Mouse (Mus musculus) forebrain, embryonic 16.5 days (tissue): ENCODE results near the gene Gm15737. TPM values are rescaled to one million over a fixed set of nuclear protein-coding genes. Genes with fewer than 3 reads are reported as not detected.
A peak's percentile ranks its signal among the peaks of the same experiment; 100 is the strongest.

Experiments
- ATAC-seq: fragments of 200-750 bp; cut with Nextera tagmentation; 2 replicates; pipeline ENCODE4 v1.8.0; 2017; ENCODE audit warnings: mild to moderate bottlenecking, moderate library complexity
- H3K27ac ChIP-seq: fragments of 300-500 bp; sonication (generic); 2 replicates; pipeline ENCODE4 v1.5.1; 2014; ENCODE audit warnings: low read length, control low read depth
- H3K27me3 ChIP-seq: fragments of 300-500 bp; sonication (generic); replicated peaks from 2 replicates; pipeline ENCODE4 v1.6.1; 2014; ENCODE audit warnings: low read length; ENCODE audit not compliant: control insufficient read depth, insufficient read depth
- H3K36me3 ChIP-seq: fragments of 300-500 bp; sonication (generic); 2 replicates; pipeline ENCODE4 v1.6.1; 2014; ENCODE audit not compliant: control insufficient read depth, insufficient read depth
- H3K4me1 ChIP-seq: fragments of 300-500 bp; sonication (generic); replicated peaks from 2 replicates; pipeline ENCODE4 v1.6.1; 2014; ENCODE audit warnings: low read length; ENCODE audit not compliant: control insufficient read depth, insufficient read depth
- H3K4me2 ChIP-seq: fragments of 300-500 bp; sonication (generic); 2 replicates; pipeline ENCODE4 v1.6.1; 2014; ENCODE audit warnings: mild to moderate bottlenecking, low read length, control low read depth
- H3K4me3 ChIP-seq: fragments of 300-500 bp; sonication (generic); replicated peaks from 2 replicates; pipeline ENCODE4 v1.5.1; 2014; ENCODE audit warnings: mild to moderate bottlenecking, low read length, control low read depth
- H3K9ac ChIP-seq: fragments of 300-500 bp; sonication (generic); replicated peaks from 2 replicates; pipeline ENCODE4 v1.6.1; 2014; ENCODE audit warnings: low read depth, low read length, control low read depth
- H3K9me3 ChIP-seq: fragments of 300-500 bp; sonication (generic); 2 replicates; pipeline ENCODE4 v1.6.1; 2016; ENCODE audit warnings: low read length; ENCODE audit not compliant: control insufficient read depth
- WGBS: fragments of 180-500 bp; shearing (Covaris S2); extraction: QIAGEN DNeasy Blood & Tissue Kit; methylation state at CpG from one replicate; pipeline ENCODE4 v1.1.7; 2014; 5-methylcytosine and 5-hydroxymethylcytosine counted together
- polyA plus RNA-seq: library from polyadenylated mRNA; unstranded; fragments of >200 nt; fragmentation: Nextera tagmentation; extraction: Ambion mirVana; gene quantifications from 2 replicates; pipeline ENCODE4 v1.2.1, GENCODE M21; 2015

Gm15737 gene
- polyA plus RNA-seq, 1 experiment from 2014 or later, result not detected

- H3K4me2 ChIP-seq, result no peak overlapping the region
- no peaks in the 10 kb centered on the region for H3K27me3 ChIP-seq
- no peaks in the 10 kb centered on the region for H3K9me3 ChIP-seq
- H3K4me3 ChIP-seq, result no peak overlapping the region
- ATAC-seq, result no peak
- H3K9ac ChIP-seq, result no peak overlapping the region
- WGBS, result 75% methylated on average over 5 of the region's 5 CpGs
- H3K36me3 ChIP-seq, result no peaks in the 10 kb centered on the region
- H3K27ac ChIP-seq, result no peak overlapping the region
- H3K4me1 ChIP-seq, result no peaks in the 10 kb centered on the region
Observed at GRCm38 (mm10) chr6:92882446-92882845, 13.3 kb downstream of the Gm15737 start.

GRCm38 (mm10) chr6:92883131-92883900 is 14.2 kb downstream of the Gm15737 start:
- Histone ChIP-seq H3K4me2 (no peak overlapping the region), H3K27me3 (no peaks in the 10 kb centered on the region), H3K9ac (no peak overlapping the region), H3K4me1 (no peaks in the 10 kb centered on the region), H3K4me3 (no peak overlapping the region), H3K36me3 (no peaks in the 10 kb centered on the region), H3K27ac (no peak overlapping the region), H3K9me3 (no peaks in the 10 kb centered on the region)
- ATAC-seq, result peak; percentile 36; the same call in 1 of the 2 replicates
- WGBS, result 19% methylated on average over 9 of the region's 9 CpGs

- ATAC-seq, result no peak
- Histone ChIP-seq H3K27me3 (no peaks in the 10 kb centered on the region), H3K9ac (no peak overlapping the region), H3K4me3 (no peak overlapping the region), H3K9me3 (no peaks in the 10 kb centered on the region), H3K4me1 (no peaks in the 10 kb centered on the region), H3K36me3 (no peaks in the 10 kb centered on the region), H3K4me2 (no peak overlapping the region), H3K27ac (no peak overlapping the region)
- 82% methylated on average over 1 of the region's 1 CpGs for WGBS
Observed at GRCm38 (mm10) chr6:92891535-92891934, 22.4 kb downstream of the Gm15737 start.

GRCm38 (mm10) chr6:92904037-92904436 is 34.9 kb downstream of the Gm15737 start:
- H3K4me1 ChIP-seq, result 0 out of 2 replicates have a peak, but pooled peaks cover 4% of the 10 kb centered on the region
- no peaks in the 10 kb centered on the region for H3K36me3 ChIP-seq
- H3K9ac ChIP-seq, result no peak overlapping the region
- no peak overlapping the region for H3K4me2 ChIP-seq
- no peak overlapping the region for H3K27ac ChIP-seq
- no peaks in the 10 kb centered on the region for H3K27me3 ChIP-seq
- WGBS, result 82% methylated on average over 1 of the region's 1 CpGs
- H3K4me3 ChIP-seq, result no peak overlapping the region
- ATAC-seq, result no peak
- H3K9me3 ChIP-seq, result no peaks in the 10 kb centered on the region

- 28% methylated on average over 2 of the region's 2 CpGs for WGBS
- 0 out of 2 replicates have a peak, but pooled peaks cover 4% of the 10 kb centered on the region for H3K4me1 ChIP-seq
- no peaks in the 10 kb centered on the region for H3K36me3 ChIP-seq
- H3K4me2 ChIP-seq, result no peak overlapping the region
- no peak overlapping the region for H3K27ac ChIP-seq
- H3K9ac ChIP-seq, result no peak overlapping the region
- no peak for ATAC-seq
- H3K9me3 ChIP-seq, result no peaks in the 10 kb centered on the region
- H3K27me3 ChIP-seq, result no peaks in the 10 kb centered on the region
- no peak overlapping the region for H3K4me3 ChIP-seq
Observed at GRCm38 (mm10) chr6:92904491-92904890, 35.3 kb downstream of the Gm15737 start.

- no peaks in the 10 kb centered on the region for H3K36me3 ChIP-seq
- H3K4me3 ChIP-seq, result no peak overlapping the region
- no peak overlapping the region for H3K4me2 ChIP-seq
- 41% methylated on average over 5 of the region's 5 CpGs for WGBS
- no peak overlapping the region for H3K9ac ChIP-seq
- no peaks in the 10 kb centered on the region for H3K9me3 ChIP-seq
- 0 out of 2 replicates have a peak, but pooled peaks cover 4% of the 10 kb centered on the region for H3K4me1 ChIP-seq
- no peaks in the 10 kb centered on the region for H3K27me3 ChIP-seq
- no peak for ATAC-seq
- no peak overlapping the region for H3K27ac ChIP-seq
Observed at GRCm38 (mm10) chr6:92905922-92906321, 36.8 kb downstream of the Gm15737 start.

- Histone ChIP-seq H3K9ac (no peak overlapping the region), H3K36me3 (no peaks in the 10 kb centered on the region), H3K4me3 (no peak overlapping the region), H3K27me3 (no peaks in the 10 kb centered on the region), H3K4me1 (0 out of 2 replicates have a peak, but pooled peaks cover 2% of the 10 kb centered on the region), H3K9me3 (no peaks in the 10 kb centered on the region), H3K27ac (no peak overlapping the region), H3K4me2 (no peak overlapping the region)
- 70% methylated on average over 8 of the region's 8 CpGs for WGBS
- ATAC-seq, result no peak
Observed at GRCm38 (mm10) chr6:92909361-92909760, 40.2 kb downstream of the Gm15737 start.

GRCm38 (mm10) chr6:92910611-92911010 is 41.5 kb downstream of the Gm15737 start:
- no peaks in the 10 kb centered on the region for H3K4me1 ChIP-seq
- no peak for ATAC-seq
- no peak overlapping the region for H3K4me2 ChIP-seq
- H3K36me3 ChIP-seq, result no peaks in the 10 kb centered on the region
- H3K27ac ChIP-seq, result no peak overlapping the region
- WGBS, result 88% methylated on average over 3 of the region's 3 CpGs
- no peaks in the 10 kb centered on the region for H3K9me3 ChIP-seq
- H3K9ac ChIP-seq, result no peak overlapping the region
- H3K4me3 ChIP-seq, result no peak overlapping the region
- no peaks in the 10 kb centered on the region for H3K27me3 ChIP-seq

GRCm38 (mm10) chr6:92920938-92921689 is 52.0 kb downstream of the Gm15737 start:
- H3K9ac ChIP-seq, result no peak overlapping the region
- H3K9me3 ChIP-seq, result no peaks in the 10 kb centered on the region
- no peaks in the 10 kb centered on the region for H3K4me1 ChIP-seq
- H3K4me2 ChIP-seq, result no peak overlapping the region
- no peak for ATAC-seq
- no peaks in the 10 kb centered on the region for H3K36me3 ChIP-seq
- 70% methylated on average over 10 of the region's 10 CpGs for WGBS
- no peaks in the 10 kb centered on the region for H3K27me3 ChIP-seq
- no peak overlapping the region for H3K4me3 ChIP-seq
- H3K27ac ChIP-seq, result no peak overlapping the region
